Mouse (Mus musculus): ENCODE data around the gene Aox4. TPM values are rescaled to one million over a fixed set of nuclear protein-coding genes. Genes with fewer than 3 reads are reported as not detected.

Aox4 gene
- total RNA-seq, 1 experiment from 2014 or later, result 0.27 TPM

DNA sequence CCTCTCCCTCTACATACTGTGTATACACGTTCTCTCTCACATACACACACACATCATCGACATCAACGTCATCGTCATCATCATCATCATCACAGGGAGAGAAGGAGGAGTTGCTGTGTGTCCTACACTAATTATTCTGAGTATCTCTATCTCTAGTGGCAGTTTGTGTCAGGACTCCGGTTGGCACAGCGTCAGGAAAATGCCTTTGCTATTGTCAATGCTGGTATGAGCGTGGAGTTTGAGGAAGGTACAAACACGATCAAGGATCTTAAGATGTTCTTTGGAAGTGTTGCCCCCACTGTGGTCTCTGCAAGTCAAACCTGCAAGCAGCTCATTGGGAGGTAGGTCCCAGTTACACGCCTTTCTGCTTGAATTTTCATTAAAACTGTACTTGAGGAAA, 28.8 kb downstream of the Aox4 start:
- no peak for ATAC-seq (replicated peaks; ENCODE audit: low read depth, poor library complexity, severe bottlenecking)

DNA sequence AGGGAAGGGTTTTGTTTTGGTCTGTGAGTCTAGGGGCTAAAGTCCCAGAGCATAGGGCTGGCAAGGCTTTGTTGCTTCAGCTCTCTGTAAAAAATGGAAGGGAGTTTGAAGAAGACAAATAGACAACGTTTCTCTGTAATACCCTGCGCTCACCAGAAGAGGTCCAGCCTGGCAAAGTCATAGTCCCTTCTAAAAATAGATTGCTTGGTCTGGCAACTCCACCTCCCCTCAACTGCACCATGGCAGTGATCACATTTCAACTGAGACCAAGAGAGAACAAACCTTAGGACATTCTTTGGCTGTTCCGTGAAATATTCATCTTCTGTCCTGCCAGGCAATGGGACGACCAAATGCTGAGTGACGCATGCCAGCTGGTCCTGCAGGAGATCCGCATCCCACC, 30.1 kb downstream of the Aox4 start:
- peak; percentile 60 for ATAC-seq (replicated peaks; ENCODE audit: low read depth, poor library complexity, severe bottlenecking)

DNA sequence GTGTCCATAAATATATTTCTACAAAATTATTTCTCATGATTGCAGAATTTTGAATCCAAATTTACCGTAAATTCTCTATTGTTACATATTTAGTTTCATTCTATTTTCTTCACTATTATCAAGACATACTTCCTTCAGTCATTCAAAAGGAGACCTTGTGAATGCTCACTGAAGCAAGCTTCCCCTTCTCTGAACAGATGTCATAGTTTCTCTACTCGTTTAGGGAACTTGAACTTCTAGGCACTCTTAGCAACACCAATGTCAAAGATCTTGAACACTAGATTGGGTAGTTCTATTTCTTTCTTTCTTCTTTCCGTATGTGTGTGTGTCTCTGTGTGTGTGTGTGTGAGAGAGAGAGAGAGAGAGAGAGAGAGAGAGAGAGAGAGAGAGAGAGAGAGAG, 34.3 kb downstream of the Aox4 start:
- ATAC-seq (replicated peaks; ENCODE audit: low read depth, poor library complexity, severe bottlenecking), result peak; percentile 74; the same call in 1 of the 2 replicates

DNA sequence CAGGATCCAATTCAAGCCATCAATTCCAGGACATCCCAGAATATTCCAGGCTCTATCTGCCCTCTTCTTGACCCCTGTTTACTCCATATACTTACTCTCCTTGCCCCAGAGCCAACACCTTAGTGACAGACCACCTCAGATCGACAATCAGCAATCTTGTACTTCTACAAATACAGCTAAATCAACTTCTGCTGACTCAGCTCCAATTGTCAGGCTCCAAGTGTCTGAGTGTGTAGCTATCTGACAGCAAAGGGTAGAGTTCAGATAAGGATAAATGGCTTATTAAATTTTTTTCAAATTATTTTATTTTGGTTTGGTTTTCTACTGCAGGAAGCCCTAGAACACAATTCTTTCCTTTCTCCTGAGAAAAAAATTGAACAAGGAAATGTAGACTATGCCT, 38.3 kb downstream of the Aox4 start:
- ATAC-seq (replicated peaks; ENCODE audit: low read depth, poor library complexity, severe bottlenecking), result no peak

DNA sequence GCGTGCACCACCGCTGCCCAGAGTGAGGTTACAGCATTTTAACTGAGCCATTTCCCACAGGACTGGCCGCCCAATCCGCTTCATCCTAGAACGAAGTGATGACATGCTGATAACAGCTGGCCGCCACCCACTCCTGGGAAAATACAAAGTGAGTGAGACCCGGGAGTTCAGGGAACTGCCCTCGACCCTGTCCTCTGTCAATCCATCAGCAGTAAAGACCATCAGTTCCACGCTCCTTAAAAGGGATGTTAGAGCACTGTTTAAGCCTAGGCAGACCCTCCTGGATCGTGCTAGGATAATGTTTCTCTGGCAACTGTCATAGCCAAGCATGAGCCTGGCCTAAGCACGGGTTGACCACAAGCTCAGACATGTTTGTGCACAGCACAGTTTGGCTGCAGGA, 43.3 kb downstream of the Aox4 start:
- no peak for ATAC-seq (replicated peaks; ENCODE audit: low read depth, poor library complexity, severe bottlenecking)

DNA sequence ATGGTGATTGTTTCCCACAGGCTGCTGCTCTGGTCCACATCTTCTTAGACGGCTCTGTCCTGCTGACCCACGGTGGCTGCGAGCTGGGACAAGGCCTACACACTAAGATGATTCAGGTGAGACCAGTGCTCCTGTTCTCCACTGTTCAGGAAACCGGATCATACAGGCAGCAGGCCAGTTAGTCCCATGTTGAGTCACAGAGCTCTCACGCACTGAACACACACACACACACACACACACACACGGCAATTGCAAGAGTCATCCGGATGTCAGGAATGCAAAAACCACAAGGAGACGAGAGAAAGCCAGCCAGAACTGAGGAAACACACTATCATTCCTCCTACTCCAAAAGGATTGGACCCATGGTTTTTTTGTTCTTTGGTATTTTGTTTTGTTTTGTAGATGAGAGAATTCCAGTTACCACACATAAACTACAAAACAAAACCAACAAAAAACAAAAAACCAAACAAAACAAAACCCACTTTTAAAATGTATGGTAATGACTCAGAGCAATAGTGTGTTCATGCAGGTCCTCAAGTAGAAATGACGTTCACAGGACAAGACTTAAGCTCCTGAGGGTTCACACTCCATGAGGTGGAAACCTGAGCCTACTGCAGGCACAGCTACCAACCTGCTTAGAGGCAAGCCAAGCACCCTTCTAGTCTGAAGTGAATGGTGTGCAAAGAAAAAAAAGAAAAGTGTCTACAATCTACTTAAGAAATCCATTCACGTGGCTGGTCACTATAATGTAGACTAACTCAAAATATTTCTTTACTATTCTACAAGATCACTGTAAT, 47.2 kb downstream of the Aox4 start:
- ATAC-seq (replicated peaks; ENCODE audit: low read depth, poor library complexity, severe bottlenecking), result no peak

DNA sequence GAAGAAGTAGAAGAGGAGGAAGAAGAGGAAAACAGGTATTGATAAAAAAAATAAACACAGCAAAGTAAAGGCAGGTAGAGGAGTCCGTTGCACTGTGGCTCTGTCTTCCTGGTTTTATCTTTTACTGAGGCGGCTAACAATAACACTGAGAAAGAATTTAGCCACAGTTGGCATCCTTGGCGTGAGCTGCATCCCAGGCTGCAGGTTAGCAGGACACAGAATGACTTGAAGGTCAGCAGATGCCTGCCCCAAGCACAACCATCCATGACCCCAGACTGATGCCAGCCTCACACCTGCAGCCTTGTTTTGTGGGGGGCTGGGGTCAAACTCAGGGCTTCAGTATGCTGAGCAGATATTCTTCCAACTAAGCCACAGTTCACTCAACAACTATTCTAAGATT, 50.1 kb downstream of the Aox4 start:
- ATAC-seq (replicated peaks; ENCODE audit: low read depth, poor library complexity, severe bottlenecking), result no peak

DNA sequence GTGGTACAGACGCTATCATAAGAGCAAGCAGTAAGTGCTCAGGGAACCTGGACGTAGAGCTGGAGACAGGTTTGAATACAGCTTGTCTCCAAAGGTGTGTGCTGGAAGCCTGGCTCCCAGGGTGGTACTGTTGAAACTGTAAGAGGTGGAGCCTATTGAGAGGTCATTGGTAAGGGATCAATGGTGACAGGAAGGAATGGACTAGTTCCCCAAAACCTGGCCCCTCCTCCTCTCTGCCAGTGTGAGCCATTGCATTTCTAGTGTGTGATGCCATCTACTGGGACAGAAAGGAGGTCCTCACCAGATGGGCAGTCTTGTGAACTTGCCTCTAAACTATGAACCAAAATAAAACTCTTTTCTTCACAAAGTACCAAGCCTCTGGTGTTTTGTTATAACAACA, 58.0 kb downstream of the Aox4 start:
- peak; percentile 65; the same call in 1 of the 2 replicates for ATAC-seq (replicated peaks; ENCODE audit: low read depth, poor library complexity, severe bottlenecking)

DNA sequence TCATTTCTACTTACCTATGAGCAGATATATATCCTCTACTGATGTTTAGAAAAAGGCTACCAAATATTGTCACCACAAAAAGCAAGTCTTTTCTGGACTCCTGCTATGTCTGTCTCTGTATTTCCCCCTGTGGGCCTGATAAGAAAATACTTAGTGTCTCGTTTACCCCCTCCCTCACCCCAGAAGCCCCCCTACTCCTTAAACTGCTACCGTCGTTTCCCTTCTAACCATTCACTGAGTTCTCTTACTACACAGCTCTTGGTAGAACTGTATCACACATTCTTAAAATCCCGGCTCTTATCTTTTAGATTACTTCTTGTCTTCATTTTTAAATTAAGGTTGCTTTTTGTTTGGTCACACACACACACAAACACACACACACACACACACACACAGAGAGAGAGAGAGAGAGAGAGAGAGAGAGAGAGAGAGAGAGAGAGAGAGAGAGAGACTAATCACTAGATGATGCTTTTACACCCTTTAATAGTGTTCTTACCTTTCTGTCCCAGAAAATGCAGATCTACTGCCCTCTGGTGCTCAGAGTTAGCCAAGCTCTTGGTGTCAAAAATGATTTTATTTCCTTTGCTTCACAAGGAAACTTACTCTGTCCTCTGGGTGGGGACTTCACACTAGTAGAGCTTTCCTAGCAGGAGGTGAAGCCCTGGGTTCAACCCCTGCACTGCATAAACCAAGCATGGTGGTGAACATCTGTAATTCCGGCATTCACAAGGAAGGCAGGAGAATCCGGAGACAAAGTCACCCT, 60.8 kb downstream of the Aox4 start:
- peak; percentile 65 for ATAC-seq (replicated peaks; ENCODE audit: low read depth, poor library complexity, severe bottlenecking)

DNA sequence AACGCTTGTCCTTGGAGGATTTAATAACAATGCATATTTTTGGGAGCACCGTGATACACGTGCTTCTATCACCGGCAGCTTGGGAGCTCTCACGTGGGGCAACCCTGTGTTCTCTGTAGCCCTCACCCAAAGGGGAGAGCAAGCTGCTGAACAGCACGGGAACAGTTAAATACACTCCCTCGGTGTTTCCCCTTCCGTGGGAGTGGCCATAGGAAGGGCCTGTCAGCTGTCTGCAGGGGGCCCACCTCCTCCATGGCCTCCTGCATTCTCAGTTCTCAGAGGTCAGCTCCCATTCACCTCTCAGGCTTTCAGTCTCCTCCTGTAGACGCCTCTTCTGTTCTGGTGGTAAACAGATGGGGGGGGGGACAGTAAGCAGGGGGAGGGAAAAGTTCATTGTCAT, 65.7 kb downstream of the Aox4 start:
- peak; percentile 60 for ATAC-seq (replicated peaks; ENCODE audit: low read depth, poor library complexity, severe bottlenecking)

DNA sequence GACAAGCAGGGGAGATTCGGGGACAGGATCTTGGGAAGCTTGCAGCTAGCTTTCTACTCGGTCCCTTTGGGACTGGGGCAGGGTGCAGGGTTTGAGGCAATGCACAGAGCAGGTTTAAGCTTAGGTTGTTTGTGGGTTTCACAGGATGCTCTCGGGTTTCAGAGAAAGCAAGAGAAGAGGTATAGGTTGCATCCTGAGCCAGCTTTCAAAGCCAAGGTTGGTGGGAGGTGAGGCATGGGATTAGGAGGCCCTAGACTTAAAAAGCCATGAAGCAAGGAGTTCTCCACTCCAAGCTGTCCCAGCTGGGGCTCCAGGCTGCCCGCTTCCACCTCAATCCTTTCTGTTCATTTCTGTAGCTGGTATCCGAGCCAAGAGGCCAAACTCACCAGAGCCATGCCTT, 67.8 kb downstream of the Aox4 start, which contains the start of gene Aox2:
Gene Aox2 (plus strand): TSS at position 301 of the 400 bp plus-strand sequence.
- no peak for ATAC-seq (replicated peaks; ENCODE audit: low read depth, poor library complexity, severe bottlenecking)

DNA sequence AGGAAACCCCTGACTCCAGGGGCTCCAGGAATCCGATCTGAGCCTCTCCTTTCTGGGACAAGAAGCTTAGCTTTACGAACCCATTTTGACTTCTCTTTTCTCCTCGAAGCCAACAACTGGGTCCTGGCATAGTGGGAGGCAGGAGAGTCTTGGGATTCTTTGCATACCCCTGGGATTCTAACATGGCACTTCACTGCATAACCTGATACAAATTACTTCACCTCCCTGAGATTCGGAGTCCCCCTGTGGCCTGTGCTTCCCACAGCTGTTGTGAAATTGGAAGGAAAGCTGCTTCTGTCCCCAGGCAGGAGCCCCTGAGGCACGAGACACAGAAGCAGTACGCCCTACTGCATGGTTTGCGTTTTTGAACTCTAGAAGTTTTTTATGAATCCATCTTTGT, 68.3 kb downstream of the Aox4 start:
- no peak for ATAC-seq (replicated peaks; ENCODE audit: low read depth, poor library complexity, severe bottlenecking)

DNA sequence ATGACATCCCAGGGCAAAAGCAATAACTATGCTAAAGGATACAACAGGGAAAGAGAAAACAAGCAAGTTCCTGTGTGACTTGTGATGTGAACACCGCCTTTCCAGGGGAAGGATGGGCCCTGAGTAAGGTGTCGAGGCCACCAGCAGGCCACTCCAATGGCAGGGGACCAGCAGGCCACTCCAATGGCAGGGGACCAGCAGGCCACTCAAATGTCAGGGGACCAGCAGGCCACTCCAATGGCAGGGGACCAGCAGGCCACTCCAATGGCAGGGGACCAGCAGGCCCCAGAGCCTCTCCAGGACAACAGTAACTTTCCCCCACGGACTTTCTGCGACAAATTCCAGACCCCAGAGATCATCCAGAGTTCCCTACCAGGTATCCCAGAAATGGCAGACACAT, 70.2 kb downstream of the Aox4 start:
- ATAC-seq (replicated peaks; ENCODE audit: low read depth, poor library complexity, severe bottlenecking), result no peak

DNA sequence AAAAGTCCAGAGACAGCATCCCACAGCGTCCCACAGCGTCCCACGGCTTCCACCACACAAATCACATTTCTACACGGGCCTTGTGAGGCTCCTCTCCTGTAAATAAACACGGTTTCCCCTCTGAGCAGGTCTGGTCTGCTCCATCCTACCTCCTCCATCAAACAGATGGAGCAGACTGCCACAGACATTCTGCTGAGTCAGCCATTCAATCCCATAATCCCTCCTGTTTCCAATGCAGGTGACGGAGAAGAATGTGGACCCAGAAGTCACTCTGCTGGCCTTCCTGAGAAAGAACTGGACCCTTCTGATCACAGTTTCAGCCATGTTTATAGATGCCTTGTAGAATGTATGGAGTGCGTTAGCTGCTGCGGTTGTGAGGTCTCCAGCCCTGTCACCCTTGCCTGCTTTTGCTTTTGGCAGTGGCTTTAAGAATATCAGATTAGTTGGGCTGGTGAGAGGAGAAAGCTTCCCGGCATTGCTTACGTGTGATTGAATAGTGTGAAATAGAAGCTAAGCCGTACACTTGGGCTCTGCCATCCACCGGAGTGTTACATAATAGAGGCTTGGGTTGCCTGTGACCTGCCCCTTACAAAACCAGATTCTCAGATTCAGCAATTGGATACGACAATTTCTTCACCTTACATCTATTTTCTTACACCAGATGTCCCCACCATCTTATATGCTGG, 70.9 kb downstream of the Aox4 start:
- no peak for ATAC-seq (replicated peaks; ENCODE audit: low read depth, poor library complexity, severe bottlenecking)

DNA sequence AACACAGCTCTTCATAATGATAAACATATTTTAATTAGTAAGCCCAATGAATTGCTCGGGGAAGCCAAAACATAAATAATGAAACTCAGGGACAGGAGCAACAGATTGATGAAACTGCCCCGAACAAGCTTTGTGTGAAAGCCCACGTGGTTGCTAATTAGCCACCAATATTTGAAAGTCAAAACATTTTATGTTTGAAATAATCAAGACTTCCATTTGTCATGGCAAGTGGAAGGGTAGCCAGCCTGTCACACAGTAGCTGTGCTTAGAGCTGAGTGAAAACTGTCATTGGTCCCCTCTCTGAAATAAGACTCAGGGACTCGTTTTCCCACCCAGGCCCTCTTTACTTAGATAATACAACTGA, 71.4 kb downstream of the Aox4 start:
- no peak for ATAC-seq (replicated peaks; ENCODE audit: low read depth, poor library complexity, severe bottlenecking)

DNA sequence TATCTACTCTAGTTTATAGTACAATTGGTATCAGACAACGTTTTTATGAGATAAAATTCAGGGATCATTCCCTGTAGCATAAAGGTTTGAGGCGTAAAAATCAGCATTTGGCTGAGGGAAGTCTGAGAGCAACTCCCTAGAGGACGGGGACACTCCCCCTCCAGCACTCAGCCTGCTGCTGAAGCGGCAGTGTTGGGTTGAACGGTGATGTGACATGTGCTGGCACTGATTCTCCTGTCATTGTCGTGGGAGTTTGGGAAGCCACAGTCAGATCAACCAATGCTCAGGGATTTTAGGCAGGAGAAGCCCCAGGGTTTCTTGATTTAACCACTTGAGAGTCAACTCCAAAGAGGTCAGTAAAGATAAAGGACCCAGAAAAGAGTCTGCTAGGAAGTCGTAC, 74.3 kb downstream of the Aox4 start:
- no peak for ATAC-seq (replicated peaks; ENCODE audit: low read depth, poor library complexity, severe bottlenecking)

DNA sequence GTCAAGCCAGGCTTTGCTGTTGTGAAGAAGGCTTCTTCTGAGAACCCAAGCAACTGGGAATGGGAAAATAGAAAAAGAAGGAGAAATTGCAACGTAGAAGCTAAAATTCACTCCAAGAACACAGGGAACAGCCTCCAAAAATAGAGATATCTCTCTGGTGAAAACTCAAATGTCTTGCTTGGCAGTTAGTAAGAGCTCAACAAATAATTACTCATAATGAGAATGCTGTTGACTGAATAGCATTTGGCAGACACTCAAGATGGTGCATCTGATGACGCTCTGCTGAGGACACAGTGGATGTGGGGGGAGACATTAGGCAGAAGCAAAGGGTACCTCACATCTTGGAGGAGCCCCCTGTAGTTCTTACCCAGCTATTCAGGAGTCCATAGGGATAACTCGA, 77.9 kb downstream of the Aox4 start:
- ATAC-seq (replicated peaks; ENCODE audit: low read depth, poor library complexity, severe bottlenecking), result no peak

DNA sequence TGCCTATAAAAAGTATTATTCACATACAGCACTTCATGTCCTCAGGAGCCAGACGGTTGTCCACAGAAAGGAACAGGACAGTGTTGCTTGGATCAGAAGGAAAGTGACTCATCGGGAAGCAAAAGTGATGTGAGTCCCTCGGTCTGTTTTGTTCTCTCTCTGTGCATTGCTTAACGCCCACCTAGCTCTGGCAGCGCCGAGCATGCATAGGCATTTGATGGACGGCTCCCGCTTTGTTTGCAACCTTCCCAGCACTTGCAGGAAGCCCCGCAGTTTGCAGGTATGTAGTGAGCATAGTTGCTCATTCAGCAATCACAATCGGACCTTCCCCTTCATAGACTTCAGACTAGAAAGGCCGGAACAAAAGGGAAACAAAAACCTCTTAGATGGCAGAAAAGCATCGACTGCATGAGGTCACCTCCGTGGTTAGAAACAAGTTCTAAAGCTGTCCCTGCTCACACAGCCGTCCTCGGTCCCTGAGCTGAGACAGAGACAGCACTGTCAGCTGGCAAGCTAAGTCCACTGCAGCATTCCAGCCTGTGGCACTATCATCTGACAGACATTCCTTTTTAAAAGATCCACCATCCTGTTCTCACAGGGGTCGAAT, 79.8 kb downstream of the Aox4 start:
- ATAC-seq (replicated peaks; ENCODE audit: low read depth, poor library complexity, severe bottlenecking), result no peak

DNA sequence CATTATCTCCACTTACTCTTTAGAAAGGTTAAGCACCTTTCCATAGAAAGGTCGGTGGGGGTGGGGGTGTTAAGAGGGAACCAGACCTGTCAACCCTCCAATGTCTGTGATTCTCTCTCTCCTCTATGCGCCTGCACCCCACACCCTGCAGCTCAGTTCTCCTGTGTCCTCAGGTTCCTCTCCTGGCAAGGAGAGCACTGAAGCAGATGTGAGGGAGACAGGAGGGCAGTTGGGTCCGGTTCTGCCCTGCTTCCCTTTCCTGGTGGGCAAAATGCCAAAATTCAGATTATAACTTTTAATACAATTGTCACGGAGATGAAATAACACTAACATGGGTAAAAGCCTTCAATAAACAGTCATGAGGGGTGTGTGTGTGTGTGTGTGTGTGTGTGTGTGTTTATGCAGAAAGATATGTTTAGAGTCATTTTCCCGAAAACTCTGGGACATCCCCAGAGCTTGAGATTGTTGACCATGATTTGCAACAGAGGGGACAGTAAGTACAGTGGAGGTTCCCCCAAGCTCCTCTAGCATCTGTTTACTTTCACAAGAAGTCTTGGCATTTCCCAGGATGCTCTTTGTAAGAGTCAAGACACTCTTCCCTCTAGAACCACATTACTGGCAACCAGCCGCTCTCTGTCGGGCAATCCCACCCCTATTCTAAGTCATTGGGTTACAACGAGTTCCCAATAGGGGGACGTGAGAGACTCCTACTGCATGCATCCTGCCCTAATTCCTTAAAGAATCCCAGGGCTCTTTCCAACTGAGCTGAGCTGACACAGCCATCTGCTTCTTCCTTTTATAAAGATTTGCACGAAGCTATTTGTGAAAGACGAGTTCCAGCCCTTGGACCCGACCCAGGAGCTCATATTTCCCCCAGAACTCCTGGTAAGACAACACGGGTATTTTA, 81.5 kb downstream of the Aox4 start:
- no peak for ATAC-seq (replicated peaks; ENCODE audit: low read depth, poor library complexity, severe bottlenecking)

DNA sequence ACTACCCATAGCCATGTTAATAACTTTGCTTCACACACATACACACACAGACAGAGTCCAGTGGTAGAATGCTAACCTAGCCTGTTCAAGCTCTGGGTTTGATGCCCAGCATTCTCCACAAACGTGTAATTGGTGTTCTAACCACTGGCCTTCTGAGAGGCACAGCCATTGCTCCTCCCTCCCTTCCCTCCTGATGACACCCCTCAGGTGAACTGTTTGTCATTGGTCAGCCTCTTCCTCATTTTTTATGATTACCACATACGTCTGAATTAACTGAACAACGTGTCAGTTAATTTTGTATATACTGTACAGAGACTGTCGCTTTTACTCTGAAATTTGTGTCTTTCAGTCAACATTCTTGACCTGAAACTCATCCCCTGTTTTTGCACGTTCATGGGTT, 84.5 kb downstream of the Aox4 start:
- ATAC-seq (replicated peaks; ENCODE audit: low read depth, poor library complexity, severe bottlenecking), result 0 out of 2 replicates have a peak, but pooled peaks have one; percentile 10
